Mouse (Mus musculus): ENCODE results near the gene Src. TPM values are rescaled to one million over a fixed set of nuclear protein-coding genes. Genes with fewer than 3 reads are reported as not detected.

Gene Src
- polyA plus RNA-seq, 1 experiment from 2014 or later = 6.7 TPM

GRCm38 (mm10) chr2:157519452-157519851 is 101.2 kb downstream of the Src start:
- Histone ChIP-seq H3K4me2 (ENCODE audit: low read length) (no peak overlapping the region), H3K9me3 (ENCODE audit: control insufficient read depth, low read length) (no peaks in the 10 kb centered on the region), H3K27ac (replicated peaks in 1 of 2; ENCODE audit: control insufficient read depth in 1 of 2, insufficient read depth in 1 of 2, low read depth in 2 of 2, low read length in 2 of 2) (no peak overlapping the region), H3K36me3 (ENCODE audit: control insufficient read depth, insufficient read depth, low read length) (no peaks in the 10 kb centered on the region), H3K9ac (ENCODE audit: low read length) (no peak overlapping the region), H3K4me1 (ENCODE audit: control insufficient read depth in 2 of 2, insufficient read depth in 2 of 2, low read length in 2 of 2) (no peaks in the 10 kb centered on the region), H3K27me3 (ENCODE audit: control insufficient read depth, insufficient read depth, low read length) (no peaks in the 10 kb centered on the region), H3K4me3 (ENCODE audit: control insufficient read depth in 1 of 2, insufficient read depth in 1 of 2, low read depth in 1 of 2, low read length in 2 of 2) (no peak overlapping the region)
- ATAC-seq (ENCODE audit: insufficient number of reproducible peaks, insufficient read depth, low FRiP score, low read depth) = no peak
- WGBS = 45% methylated on average over 6 of the region's 6 CpGs

- Histone ChIP-seq H3K36me3 (ENCODE audit: control insufficient read depth, insufficient read depth, low read length) (no peaks in the 10 kb centered on the region), H3K9ac (ENCODE audit: low read length) (no peak overlapping the region), H3K4me3 (ENCODE audit: control insufficient read depth in 1 of 2, insufficient read depth in 1 of 2, low read depth in 1 of 2, low read length in 2 of 2) (no peak overlapping the region), H3K9me3 (ENCODE audit: control insufficient read depth, low read length) (no peaks in the 10 kb centered on the region), H3K27me3 (ENCODE audit: control insufficient read depth, insufficient read depth, low read length) (no peaks in the 10 kb centered on the region), H3K4me1 (ENCODE audit: control insufficient read depth in 2 of 2, insufficient read depth in 2 of 2, low read length in 2 of 2) (no peaks in the 10 kb centered on the region), H3K4me2 (ENCODE audit: low read length) (no peak overlapping the region), H3K27ac (replicated peaks in 1 of 2; ENCODE audit: control insufficient read depth in 1 of 2, insufficient read depth in 1 of 2, low read depth in 2 of 2, low read length in 2 of 2) (no peak overlapping the region)
- WGBS = 57% methylated on average over 5 of the region's 5 CpGs
- no peak for ATAC-seq (ENCODE audit: insufficient number of reproducible peaks, insufficient read depth, low FRiP score, low read depth)
Measured at GRCm38 (mm10) chr2:157520496-157520895, 102.3 kb downstream of the Src start.

Other genes starting within 250 kb of the Src start
- gene Rbl1, start 213.9 kb upstream of the Src start, polyA plus RNA-seq (2014; fragmentation: Nextera tagmentation; extraction: Ambion mirVana) = 18.2 and 19.9 TPM in 2 replicates
- gene Rpn2, start 139.4 kb upstream of the Src start, polyA plus RNA-seq (2014; fragmentation: Nextera tagmentation; extraction: Ambion mirVana) = 165 and 176 TPM in 2 replicates
- gene Mroh8, start 138.9 kb upstream of the Src start, polyA plus RNA-seq (2014; fragmentation: Nextera tagmentation; extraction: Ambion mirVana) = 0.43 and 0.46 TPM in 2 replicates
- not detected in 2 replicates for gene Ghrh, start 70.9 kb upstream of the Src start, polyA plus RNA-seq (2014; fragmentation: Nextera tagmentation; extraction: Ambion mirVana)
- gene Manbal, start 50.9 kb upstream of the Src start, polyA plus RNA-seq (2014; fragmentation: Nextera tagmentation; extraction: Ambion mirVana) = 30.4 and 36.3 TPM in 2 replicates
- gene Nnat, start 141.6 kb downstream of the Src start, polyA plus RNA-seq (2014; fragmentation: Nextera tagmentation; extraction: Ambion mirVana) = 34.0 and 71.8 TPM in 2 replicates
- 41.0 and 41.6 TPM in 2 replicates for gene Blcap, start 152.8 kb downstream of the Src start, polyA plus RNA-seq (2014; fragmentation: Nextera tagmentation; extraction: Ambion mirVana)

Data from heart, embryonic 14.5 days (tissue).